Mouse (Mus musculus) lung, postnatal 14 days (tissue): ENCODE data around the gene Unc45b.

Source experiments
- DNase-seq: peaks from one replicate; pipeline ENCODE4 v3.0.0; 2021

Unc45b gene

GRCm38 (mm10) chr11:82910250-82910649, at the start of gene Unc45b:
Gene Unc45b, plus strand, starts transcription at chr11:82910550.
- no peak for DNase-seq

DNA sequence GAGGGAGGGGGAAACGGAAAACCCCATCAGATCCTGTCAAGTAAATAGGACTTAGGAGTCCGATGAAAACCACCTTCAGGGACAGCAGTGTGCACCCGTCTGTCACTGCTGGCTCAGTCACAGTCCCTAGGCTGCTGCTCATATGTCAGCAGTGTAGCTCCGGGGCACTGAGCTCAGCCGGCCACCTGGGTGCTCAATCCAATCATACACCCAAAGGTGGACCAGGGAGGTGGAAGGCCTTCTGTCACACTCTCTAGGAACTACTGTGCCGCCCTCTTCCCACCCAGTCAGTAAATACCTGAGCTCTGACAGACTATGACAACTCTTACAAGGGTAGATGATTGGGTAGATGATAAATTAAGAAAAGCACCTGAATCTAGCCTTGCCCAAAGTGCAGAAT, 49.6 kb upstream of the Unc45b start:
- no peak for DNase-seq

DNA sequence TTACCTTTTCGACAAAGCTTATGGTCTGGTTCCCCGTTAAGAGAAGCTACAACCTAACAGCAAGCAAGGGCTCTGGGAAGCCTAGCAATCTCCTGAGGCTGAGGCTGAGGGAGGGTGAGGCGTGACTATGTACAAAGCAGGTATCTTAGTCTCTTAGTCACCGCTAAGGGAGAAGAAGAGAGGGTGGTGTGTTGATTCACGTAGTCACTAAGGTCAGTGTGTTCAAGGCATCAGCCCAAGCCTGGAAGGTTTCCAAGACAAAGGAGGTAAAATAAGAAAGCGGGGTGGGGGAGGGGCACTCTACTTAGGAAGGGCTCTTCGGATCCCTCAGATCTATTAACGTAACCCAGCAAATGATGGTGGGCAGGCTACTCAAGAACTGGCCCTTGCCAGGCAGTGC, 48.8 kb upstream of the Unc45b start:
- no peak for DNase-seq

DNA sequence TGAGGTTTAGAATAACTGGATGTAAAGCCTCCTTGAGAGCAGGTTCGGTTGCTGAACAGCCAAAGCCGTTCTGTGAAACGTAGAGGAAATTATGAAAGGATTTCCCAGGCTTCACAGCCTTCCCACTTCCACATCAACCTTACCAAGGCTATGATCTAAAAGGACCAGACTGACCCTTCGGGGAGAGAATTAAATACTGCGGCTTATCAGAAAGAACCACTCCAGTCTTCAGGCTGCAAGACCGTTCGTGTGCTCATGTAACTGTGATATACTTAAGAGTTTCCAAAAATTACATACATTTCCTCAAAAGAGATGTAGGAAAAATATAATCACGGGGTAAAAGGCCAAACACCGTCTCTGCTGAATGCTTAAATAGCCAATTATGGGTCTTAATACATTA, 47.7 kb upstream of the Unc45b start:
- DNase-seq, result no peak

GRCm38 (mm10) chr11:82863059-82863458, 47.3 kb upstream of the Unc45b start:
- DNase-seq, result no peak

GRCm38 (mm10) chr11:82863488-82863931, 46.8 kb upstream of the Unc45b start:
- no peak for DNase-seq

DNA sequence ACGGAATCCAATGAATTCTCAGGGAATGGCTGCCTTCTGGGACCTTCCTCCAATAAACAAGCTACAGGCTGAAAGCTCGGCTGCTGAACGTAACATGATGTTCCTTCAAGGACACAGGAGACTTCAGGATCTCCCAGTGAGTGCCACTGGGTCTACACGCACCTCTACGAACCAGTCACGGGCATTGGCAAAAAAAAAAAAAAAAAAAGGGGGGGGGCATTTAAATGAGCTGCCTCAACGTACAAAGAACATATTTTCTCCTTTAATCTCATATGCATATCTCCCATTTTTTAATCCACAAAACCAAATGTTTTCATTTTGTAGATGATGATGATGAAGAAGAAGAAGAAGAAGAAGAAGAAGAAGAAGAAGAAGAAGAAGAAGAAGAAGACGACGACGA, 44.4 kb upstream of the Unc45b start:
- DNase-seq, result no peak

GRCm38 (mm10) chr11:82866850-82867564, 43.3 kb upstream of the Unc45b start:
- DNase-seq, result no peak

DNA sequence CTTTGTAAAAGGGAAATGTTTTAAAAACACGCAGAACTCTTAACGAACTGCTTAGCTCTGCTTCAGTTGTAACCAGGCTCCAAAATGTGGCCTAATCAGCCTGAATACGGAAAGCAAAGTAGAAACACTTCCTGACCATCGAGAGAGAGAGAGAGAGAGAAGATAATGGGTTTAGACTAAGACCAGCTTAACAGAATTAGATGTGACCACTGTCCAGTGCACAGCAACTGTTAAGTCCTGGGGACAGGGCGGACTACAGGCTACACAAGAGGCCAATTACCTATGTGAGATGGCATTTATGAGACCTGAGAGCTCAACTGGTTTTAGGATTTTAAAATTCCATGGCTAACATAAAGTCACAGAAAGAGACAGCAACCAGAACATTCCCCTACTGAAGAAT, 42.4 kb upstream of the Unc45b start:
- DNase-seq, result no peak

- DNase-seq, result no peak
These were observed 40.7 kb upstream of the Unc45b start for GRCm38 (mm10) chr11:82869506-82870172.

DNA sequence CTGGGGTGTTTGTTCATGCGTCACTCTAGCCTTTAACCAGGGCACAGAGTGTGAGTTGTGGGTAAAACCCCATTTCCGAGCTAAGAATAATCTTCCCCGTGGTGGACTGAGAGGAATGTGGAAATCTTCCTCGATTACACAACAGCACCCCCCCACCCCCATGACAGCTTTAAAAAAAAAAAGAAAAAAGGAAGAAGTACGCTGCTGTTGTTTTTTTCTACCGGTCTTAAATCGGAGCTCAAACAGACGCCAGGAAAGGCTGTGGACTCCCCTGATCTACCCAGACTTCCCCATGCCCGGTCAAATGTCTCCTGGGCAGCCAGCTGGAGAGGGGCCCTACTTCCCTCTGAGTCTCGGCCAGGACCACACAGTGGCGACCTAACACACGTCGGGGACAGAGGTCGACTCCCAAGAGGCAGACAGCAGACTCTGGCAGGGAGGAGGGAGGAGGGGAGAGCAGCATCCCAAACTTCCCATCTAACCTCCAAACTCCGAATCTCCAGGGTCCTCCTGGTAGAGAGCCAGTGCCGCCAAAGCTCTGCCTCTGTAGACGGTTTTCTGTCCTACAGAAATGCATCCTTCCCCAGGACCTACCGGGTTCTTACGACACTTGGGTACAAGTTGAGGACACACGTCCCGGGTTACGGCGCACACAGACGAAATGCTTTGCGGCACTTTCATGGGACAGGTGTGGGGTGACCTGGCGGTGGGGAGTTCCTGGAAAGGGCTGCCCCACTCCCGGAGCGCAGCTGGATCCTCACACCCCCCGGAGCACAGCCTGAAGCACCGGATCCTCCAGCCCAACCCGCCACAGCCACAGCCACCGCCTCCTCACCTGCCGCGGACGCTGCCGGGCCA, 39.9 kb upstream of the Unc45b start:
- peak; percentile 63 for DNase-seq

DNA sequence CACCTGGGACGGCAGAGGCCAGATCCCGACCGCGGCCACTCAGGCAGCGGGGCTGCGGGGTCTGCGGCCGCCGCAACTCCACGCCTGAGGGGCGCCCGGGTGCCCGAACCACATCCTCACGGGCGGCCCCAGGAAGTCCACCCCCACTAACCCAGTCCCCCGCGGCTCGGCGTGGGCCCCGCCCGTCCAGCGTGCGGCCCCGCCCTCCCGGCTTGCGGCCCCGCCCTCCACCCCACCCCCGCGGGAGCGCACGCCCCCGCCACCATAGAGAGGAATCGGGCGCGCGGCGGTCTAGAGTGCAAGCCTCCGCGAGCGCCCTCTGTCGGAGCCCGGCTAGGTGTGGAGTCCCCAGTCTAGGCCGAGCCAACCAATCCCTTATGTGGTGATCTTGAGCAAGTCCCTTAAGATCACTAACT, 39.3 kb upstream of the Unc45b start, which contains the start of gene Rffl:
TSS of gene Rffl (minus strand) at position 180 of the 416 bp plus-strand sequence.
- peak; percentile 98 for DNase-seq

DNA sequence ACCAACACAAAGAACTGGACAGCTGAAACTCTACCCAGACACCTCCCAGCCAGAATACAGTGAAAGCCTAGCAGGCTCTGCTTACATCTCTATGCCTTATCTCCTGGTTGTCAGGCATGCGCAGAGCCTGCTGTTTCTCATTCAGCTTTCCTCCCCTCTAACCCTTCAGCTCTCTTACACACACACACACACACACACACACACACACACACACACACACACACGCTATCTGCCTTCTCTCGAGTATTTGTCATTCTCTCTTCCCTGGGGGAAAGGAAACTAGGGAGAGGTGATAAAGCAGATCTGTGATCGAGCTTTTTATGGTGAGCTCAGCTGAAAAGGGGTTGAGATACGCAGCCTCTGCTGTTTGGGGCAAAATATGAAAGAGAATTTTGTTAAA, 35.4 kb upstream of the Unc45b start:
- no peak for DNase-seq

DNA sequence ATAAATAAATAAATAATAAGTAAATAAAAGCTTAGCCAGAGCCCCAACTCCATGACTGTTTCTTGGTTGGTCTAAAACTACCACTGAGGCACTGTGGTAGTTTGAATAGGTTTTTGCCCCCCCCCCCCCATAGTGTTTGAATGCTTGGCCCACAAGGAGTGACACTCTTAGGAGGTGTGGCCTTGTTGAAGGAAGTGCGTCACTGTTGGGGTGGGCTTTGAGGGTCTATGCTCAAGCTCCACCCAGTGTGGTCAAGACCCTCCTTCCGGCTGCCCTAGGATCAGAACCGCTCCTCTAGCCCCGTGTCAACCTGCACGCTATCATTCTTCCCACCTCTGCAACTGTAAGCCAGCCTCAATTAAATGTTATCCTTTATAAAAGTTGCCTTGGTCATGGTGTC, 34.7 kb upstream of the Unc45b start:
- DNase-seq, result no peak

DNA sequence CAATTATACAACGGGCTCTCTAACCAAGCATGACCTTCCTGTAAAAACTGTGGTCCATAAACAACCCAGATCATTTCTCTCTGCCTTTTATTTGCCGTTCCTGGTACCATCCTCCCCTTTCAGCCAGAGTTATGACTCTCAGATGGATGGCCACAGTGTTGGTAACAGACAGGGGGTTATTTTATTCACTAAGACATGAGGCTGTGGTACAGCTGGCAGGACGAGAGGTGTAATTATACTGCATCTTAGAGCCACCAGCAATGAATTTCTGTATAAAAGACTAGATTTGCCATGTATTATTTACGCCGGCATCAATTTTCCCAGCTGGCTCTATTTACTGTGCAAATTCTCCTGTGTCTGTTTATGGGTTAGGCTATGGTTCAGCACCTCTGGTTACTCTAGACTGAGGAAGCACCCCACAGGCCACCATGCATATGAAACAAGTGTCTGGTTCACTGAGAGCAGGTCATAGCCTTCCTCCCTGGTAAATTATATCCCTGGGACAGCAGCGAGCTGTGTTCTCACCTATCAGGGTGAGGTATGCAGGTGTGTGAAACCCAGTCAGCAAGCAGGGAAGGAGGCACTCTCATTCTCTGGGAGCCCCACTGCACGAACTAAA, 32.5 kb upstream of the Unc45b start:
- DNase-seq, result no peak

GRCm38 (mm10) chr11:82883180-82883579, 27.2 kb upstream of the Unc45b start:
- no peak for DNase-seq

DNA sequence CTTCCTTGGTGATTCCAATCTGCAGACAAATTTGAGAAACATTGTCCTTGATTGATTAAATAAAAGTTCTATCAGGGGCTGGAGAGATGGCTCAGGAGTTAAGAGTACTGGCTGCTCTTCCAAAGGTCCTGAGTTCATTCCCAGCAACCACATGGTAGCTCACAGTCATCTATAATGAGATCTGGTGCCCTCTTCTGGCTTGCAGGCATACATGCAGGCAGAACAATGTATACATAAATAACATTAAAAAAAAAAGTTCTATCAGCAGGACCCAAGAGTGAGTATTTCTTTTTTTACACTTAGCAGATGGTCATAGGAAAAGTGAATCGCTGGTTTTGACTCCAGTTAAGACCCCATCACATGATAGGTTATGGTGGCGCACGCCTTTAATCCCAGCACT, 23.8 kb upstream of the Unc45b start:
- DNase-seq, result no peak

- peak; percentile 18 for DNase-seq
These were observed 21.8 kb upstream of the Unc45b start for GRCm38 (mm10) chr11:82888491-82888946.

GRCm38 (mm10) chr11:82889524-82890341, 20.6 kb upstream of the Unc45b start:
- DNase-seq, result peak; percentile 15

- peak; percentile 96 for DNase-seq
These were observed 20.0 kb upstream of the Unc45b start, which contains the start of gene Rad51d for GRCm38 (mm10) chr11:82890342-82890762. Gene Rad51d, minus strand, starts transcription at chr11:82890614.

DNA sequence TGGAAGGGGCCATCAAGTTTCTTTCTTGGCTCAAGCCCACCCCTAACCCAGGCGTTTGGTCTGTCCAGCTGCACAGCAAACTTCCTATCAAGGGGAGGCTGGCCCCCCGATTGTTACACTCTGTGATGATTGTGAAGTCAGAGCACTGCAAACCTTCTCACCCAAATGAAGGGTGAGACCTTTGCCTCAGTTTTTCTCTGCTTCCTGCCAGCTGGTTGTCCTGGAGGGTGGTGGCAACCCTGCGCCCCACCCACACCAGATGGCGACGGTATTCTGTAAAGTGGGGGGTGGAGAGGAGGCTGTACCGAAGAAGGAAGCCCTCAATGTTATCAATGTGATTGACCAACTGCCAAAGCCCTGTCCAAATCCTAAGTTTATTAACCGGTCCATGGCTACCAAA, 18.4 kb upstream of the Unc45b start, which contains the start of gene Fndc8:
TSS of gene Fndc8 (plus strand) at position 189 of the 400 bp plus-strand sequence.
- no peak for DNase-seq

DNA sequence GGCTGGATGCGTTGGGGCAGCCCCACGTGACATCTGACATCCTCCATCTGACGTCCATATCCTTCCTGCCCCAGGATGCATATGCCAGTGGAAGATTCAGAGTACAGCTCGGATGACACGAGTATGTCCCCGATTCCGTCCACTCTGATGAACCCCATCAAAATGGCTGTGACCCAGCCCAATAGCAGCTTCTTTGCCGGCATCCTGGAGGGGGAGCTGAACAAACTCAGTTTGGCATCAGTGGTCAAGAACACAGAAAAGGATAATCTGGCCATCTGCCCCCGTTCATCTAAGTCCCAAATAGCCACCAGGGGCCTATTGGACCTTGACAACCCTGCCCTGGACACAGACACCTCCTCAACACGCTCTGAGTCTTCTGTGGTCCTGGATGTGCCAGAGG, 12.9 kb upstream of the Unc45b start:
- no peak for DNase-seq
